Mouse (Mus musculus) MEL (cell line): ENCODE data around the gene Gm16181.
A peak's percentile ranks its signal among the peaks of the same experiment; 100 is the strongest.

Source experiments
- BHLHE40 ChIP-seq: IDR thresholded peaks from 2 replicates; pipeline ENCODE4 v1.6.1; 2012; ENCODE audit warnings: low read depth, mild to moderate bottlenecking, inconsistent platforms, low read length, improper control_type of control experiment, borderline replicate concordance
- CHD2 ChIP-seq: IDR thresholded peaks from 2 replicates; pipeline ENCODE4 v1.6.1; 2011; ENCODE audit warnings: low read length, improper control_type of control experiment
- CTCF ChIP-seq, 3 experiments: IDR thresholded peaks in 2 of 3; conservative IDR thresholded peaks in 1 of 3; 2 replicates each; pipeline ENCODE4 v1.5.1; 2011 to 2012; ENCODE audit warnings: low read length in 3 of 3, low read depth in 2 of 3, mild to moderate bottlenecking in 2 of 3, improper control_type of control experiment in 1 of 3, inconsistent platforms in 1 of 3, mixed read lengths in 1 of 3, moderate library complexity in 1 of 3; ENCODE audit not compliant: control insufficient read depth in 1 of 3, insufficient read depth in 1 of 3, poor library complexity in 1 of 3, severe bottlenecking in 1 of 3
- EP300 ChIP-seq, 2 experiments: IDR thresholded peaks; 2 replicates each; pipeline ENCODE4 v1.6.1; 2011; ENCODE audit warnings: improper control_type of control experiment in 2 of 2, low read length in 2 of 2, low read depth in 1 of 2, mild to moderate bottlenecking in 1 of 2
- GABPA ChIP-seq: IDR thresholded peaks from 2 replicates; pipeline ENCODE4 v1.6.1; 2012; ENCODE audit warnings: low read depth, mild to moderate bottlenecking, inconsistent platforms, low read length, improper control_type of control experiment, moderate library complexity
- JUND ChIP-seq: IDR thresholded peaks from 2 replicates; pipeline ENCODE4 v1.6.1; 2011; ENCODE audit warnings: low read depth, mild to moderate bottlenecking, improper control_type of control experiment, low read length
- MAFK ChIP-seq: IDR thresholded peaks from 2 replicates; pipeline ENCODE4 v1.6.1; 2011; ENCODE audit warnings: low read depth, mild to moderate bottlenecking, low read length, improper control_type of control experiment, borderline replicate concordance
- MAZ ChIP-seq: IDR thresholded peaks from 2 replicates; pipeline ENCODE4 v1.6.1; 2012; ENCODE audit warnings: low read depth, mild to moderate bottlenecking, inconsistent platforms, low read length, improper control_type of control experiment
- MYC ChIP-seq: IDR thresholded peaks from 2 replicates; pipeline ENCODE4 v1.6.1; 2011; ENCODE audit warnings: low read depth, mild to moderate bottlenecking, low read length, improper control_type of control experiment, moderate library complexity
- POLR2A ChIP-seq, 2 experiments: IDR thresholded peaks; 2 replicates each; pipeline ENCODE4 v1.6.1; 2011 to 2012; ENCODE audit warnings: low read length in 2 of 2, mild to moderate bottlenecking in 2 of 2, control low read depth in 1 of 2, improper control_type of control experiment in 1 of 2, low read depth in 1 of 2, moderate library complexity in 1 of 2; ENCODE audit not compliant: control insufficient read depth in 1 of 2, insufficient read depth in 1 of 2, poor library complexity in 1 of 2
- POLR2AphosphoS5 ChIP-seq: IDR thresholded peaks from 2 replicates; pipeline ENCODE4 v1.6.1; 2012; ENCODE audit warnings: low read depth, borderline replicate concordance, mild to moderate bottlenecking, inconsistent platforms, low read length, moderate library complexity, mixed read lengths
- USF1 ChIP-seq: IDR thresholded peaks from 2 replicates; pipeline ENCODE4 v1.6.1; 2014; ENCODE audit warnings: low read depth, mild to moderate bottlenecking, inconsistent platforms, low read length, improper control_type of control experiment, moderate library complexity
- ZC3H11A ChIP-seq: IDR thresholded peaks from 2 replicates; pipeline ENCODE4 v1.6.1; 2012; ENCODE audit warnings: low read depth, mild to moderate bottlenecking, inconsistent platforms, low read length, improper control_type of control experiment

DNA sequence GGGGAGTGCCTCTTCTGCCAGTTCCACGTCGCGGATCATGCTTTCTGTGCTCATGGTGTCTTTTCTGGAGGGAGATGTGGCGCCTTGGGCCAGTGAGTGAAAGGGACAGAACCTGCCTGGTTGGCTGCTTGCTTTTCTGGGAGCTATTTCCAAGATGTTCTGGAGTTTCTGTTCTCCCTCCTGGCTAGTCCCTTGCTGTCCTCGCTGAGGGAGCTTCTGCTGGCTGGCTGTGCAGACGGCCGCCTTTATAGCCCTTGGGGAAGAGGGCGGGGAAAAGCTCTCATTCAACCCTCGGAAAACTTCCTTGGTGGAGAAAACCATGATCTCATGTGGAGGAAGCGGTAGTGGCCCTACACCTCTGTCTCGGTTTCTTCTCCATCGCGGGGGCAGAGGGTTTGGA, 18.8 kb upstream of the Gm16181 start, which contains the start of gene Tnf:
- TF ChIP-seq POLR2AphosphoS5 = no peak
- TF ChIP-seq MAZ = no peak
- no peak for TF ChIP-seq CTCF (IDR thresholded peaks at IDR 0.05 in 2 of 3, conservative IDR thresholded peaks at IDR 0.05 in 1 of 3; ENCODE audit: control insufficient read depth in 1 of 3, insufficient read depth in 1 of 3, low read depth in 2 of 3, low read length in 3 of 3, poor library complexity in 1 of 3, severe bottlenecking in 1 of 3)
- TF ChIP-seq BHLHE40 = no peak
- TF ChIP-seq ZC3H11A = no peak
- TF ChIP-seq CHD2 = no peak
- TF ChIP-seq POLR2A (IDR thresholded peaks at IDR 0.05; ENCODE audit: control insufficient read depth in 1 of 2, insufficient read depth in 1 of 2, low read depth in 1 of 2, low read length in 2 of 2, poor library complexity in 1 of 2) = peak; percentile 63 to 90; a peak in 3 of 4 replicates
- TF ChIP-seq EP300 (IDR thresholded peaks at IDR 0.05; ENCODE audit: low read depth in 1 of 2, low read length in 2 of 2) = no peak
- no peak for TF ChIP-seq MYC
- no peak for TF ChIP-seq GABPA
- no peak for TF ChIP-seq USF1
- no peak for TF ChIP-seq JUND
- no peak for TF ChIP-seq MAFK
